Mouse (Mus musculus): ENCODE results near the gene Sema7a.

- TF ChIP-seq POLR2A (IDR thresholded peaks at IDR 0.05; ENCODE audit: extremely low read depth, insufficient read depth, low read length) (no peak), CTCF (IDR thresholded peaks at IDR 0.05; ENCODE audit: extremely low read depth, insufficient read depth, low read length) (no peak)
Observed at GRCm38 (mm10) chr9:57949102-57949704, 9.3 kb downstream of the Sema7a start.
